Comparison of ENCODE assay signal across 19 mouse cellular contexts in the genomic region with DNA sequence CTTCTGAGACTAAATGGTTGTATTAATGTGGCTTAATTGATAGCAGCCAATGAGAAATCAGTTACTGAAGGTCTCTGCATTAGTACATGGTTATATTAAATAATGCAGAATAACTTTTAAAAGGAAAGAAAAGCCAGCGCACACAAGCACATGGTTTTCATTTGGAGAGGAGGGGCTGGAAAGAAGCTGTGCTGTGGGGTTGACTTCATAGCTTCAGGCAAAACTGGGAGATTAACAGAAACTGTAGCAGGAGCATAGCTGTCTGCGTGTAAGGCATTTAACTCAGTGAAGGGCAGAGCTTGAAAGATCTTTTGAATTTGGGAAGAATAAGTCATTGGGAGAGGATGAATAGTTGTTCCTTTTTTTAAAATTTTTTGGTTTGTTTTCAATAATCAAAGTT.
DNase-seq lines count a peak whose midpoint lies in the region; ATAC-seq and TF ChIP-seq lines count a peak whose summit lies in the region.
"Had no signal": no experiment of that assay in that cellular context is flagged by ENCODE, and none has a peak within 500 bp of the region (broad histone marks: within the 10 kb centered on the region; RNA-seq: fewer than 3 reads in every experiment).

No protein-coding gene starts in this region.

- no peaks in the 10 kb centered on the region for H3K27me3 ChIP-seq in embryonic facial prominence, embryonic 12.5 days
- no peaks in the 10 kb centered on the region for H3K27me3 ChIP-seq in liver, embryonic 14.5 days (ENCODE audit: control insufficient read depth, insufficient read depth, low read length)
- no peaks in the 10 kb centered on the region for H3K27me3 ChIP-seq in hindbrain, embryonic 14.5 days (ENCODE audit: control insufficient read depth, insufficient read depth, low read length)
- H3K27me3 ChIP-seq in kidney, adult 2 months (replicated peaks; ENCODE audit: control insufficient read depth, insufficient read depth, low read length): no peaks in the 10 kb centered on the region
- H3K27me3 ChIP-seq: heart, embryonic 15.5 days; hindbrain, embryonic 13.5 days; limb, embryonic 15.5 days; neural tube, embryonic 15.5 days; stomach, embryonic 15.5 days had no signal

- no peaks in the 10 kb centered on the region for H3K36me3 ChIP-seq in embryonic facial prominence, embryonic 12.5 days
- H3K36me3 ChIP-seq in liver, embryonic 14.5 days (replicated peaks; ENCODE audit: control insufficient read depth, insufficient read depth, low read depth): no peaks in the 10 kb centered on the region
- H3K36me3 ChIP-seq in hindbrain, embryonic 14.5 days (replicated peaks; ENCODE audit: control insufficient read depth, insufficient read depth): no peaks in the 10 kb centered on the region
- no peaks in the 10 kb centered on the region for H3K36me3 ChIP-seq in kidney, adult 2 months (ENCODE audit: control insufficient read depth, insufficient read depth, low read length)
- H3K36me3 ChIP-seq: heart, embryonic 15.5 days; hindbrain, embryonic 13.5 days; limb, embryonic 15.5 days; neural tube, embryonic 15.5 days; stomach, embryonic 15.5 days had no signal

- TF ChIP-seq CTCF in liver, embryonic 14.5 days (IDR thresholded peaks at IDR 0.05; ENCODE audit: low read depth): no peak
- TF ChIP-seq CTCF in kidney, adult 2 months (conservative IDR thresholded peaks at IDR 0.05; ENCODE audit: insufficient read depth, insufficient read length, low read depth, low read length): no peak

- peak overlapping the region; percentile 42; the same call in 1 of the 2 replicates for H3K27ac ChIP-seq in embryonic facial prominence, embryonic 12.5 days
- H3K27ac ChIP-seq in liver, embryonic 14.5 days: peak overlapping the region; percentile 46
- no peak overlapping the region for H3K27ac ChIP-seq in hindbrain, embryonic 14.5 days
- no peak overlapping the region for H3K27ac ChIP-seq in kidney, adult 2 months (ENCODE audit: insufficient read depth, low read depth, low read length)
- H3K27ac ChIP-seq: heart, embryonic 15.5 days; hindbrain, embryonic 13.5 days; limb, embryonic 15.5 days; macrophage; neural tube, embryonic 15.5 days; stomach, embryonic 15.5 days had no signal

- H3K4me3 ChIP-seq in embryonic facial prominence, embryonic 12.5 days: no peak overlapping the region
- H3K4me3 ChIP-seq in liver, embryonic 14.5 days (ENCODE audit: insufficient read depth in 1 of 2, low read depth in 2 of 2, low read length in 2 of 2): no peak overlapping the region
- no peak overlapping the region for H3K4me3 ChIP-seq in hindbrain, embryonic 14.5 days (replicated peaks; ENCODE audit: low read length)
- H3K4me3 ChIP-seq in kidney, adult 2 months (ENCODE audit: insufficient read depth, low read depth, low read length): no peak overlapping the region
- H3K4me3 ChIP-seq: heart, embryonic 15.5 days; hindbrain, embryonic 13.5 days; limb, embryonic 15.5 days; neural tube, embryonic 15.5 days; stomach, embryonic 15.5 days had no signal

- 0 out of 2 replicates have a peak overlapping the region, but pooled peaks have one; percentile 5 for H3K4me2 ChIP-seq in embryonic facial prominence, embryonic 12.5 days (replicated peaks)
- no peak overlapping the region; the same call in 1 of the 2 replicates for H3K4me2 ChIP-seq in liver, embryonic 14.5 days (ENCODE audit: low read depth)
- no peak overlapping the region for H3K4me2 ChIP-seq in hindbrain, embryonic 14.5 days (replicated peaks)
- H3K4me2 ChIP-seq: heart, embryonic 15.5 days; hindbrain, embryonic 13.5 days; limb, embryonic 15.5 days; neural tube, embryonic 15.5 days; stomach, embryonic 15.5 days had no signal

- TF ChIP-seq EP300 in liver, embryonic 14.5 days (IDR thresholded peaks at IDR 0.05; ENCODE audit: low read depth): no peak

- no peak for TF ChIP-seq POLR2A in kidney, adult 2 months (IDR thresholded peaks at IDR 0.05; ENCODE audit: low read depth, low read length)

- H3K9ac ChIP-seq in embryonic facial prominence, embryonic 12.5 days: no peak overlapping the region
- H3K9ac ChIP-seq in liver, embryonic 14.5 days (replicated peaks): no peak overlapping the region
- H3K9ac ChIP-seq in hindbrain, embryonic 14.5 days: no peak overlapping the region
- H3K9ac ChIP-seq: heart, embryonic 15.5 days; hindbrain, embryonic 13.5 days; limb, embryonic 15.5 days; neural tube, embryonic 15.5 days; stomach, embryonic 15.5 days had no signal

- peaks cover 3% of the 10 kb centered on the region; the same call in 1 of the 2 replicates for H3K4me1 ChIP-seq in embryonic facial prominence, embryonic 12.5 days
- peaks cover 16 to 33% of the 10 kb centered on the region in 2 experiments for H3K4me1 ChIP-seq in liver, embryonic 14.5 days (replicated peaks; ENCODE audit: control insufficient read depth in 2 of 2, insufficient read depth in 2 of 2, low read length in 1 of 2)
- no peaks in the 10 kb centered on the region for H3K4me1 ChIP-seq in hindbrain, embryonic 14.5 days (replicated peaks; ENCODE audit: control insufficient read depth, insufficient read depth, low read length)
- no peaks in the 10 kb centered on the region for H3K4me1 ChIP-seq in kidney, adult 2 months (ENCODE audit: control insufficient read depth, insufficient read depth, low read length)
- H3K4me1 ChIP-seq: heart, embryonic 15.5 days; hindbrain, embryonic 13.5 days; limb, embryonic 15.5 days; neural tube, embryonic 15.5 days; stomach, embryonic 15.5 days had no signal

- ATAC-seq in embryonic facial prominence, embryonic 12.5 days (ENCODE audit: insufficient number of reproducible peaks, insufficient read depth, low FRiP score, low TSS enrichment): no peak
- ATAC-seq in liver, embryonic 14.5 days (ENCODE audit: insufficient read depth): no peak
- no peak for ATAC-seq in hindbrain, embryonic 14.5 days (ENCODE audit: low FRiP score)

- no peaks in the 10 kb centered on the region for H3K9me3 ChIP-seq in embryonic facial prominence, embryonic 12.5 days
- H3K9me3 ChIP-seq in liver, embryonic 14.5 days (ENCODE audit: control insufficient read depth, low read length): no peaks in the 10 kb centered on the region
- no peaks in the 10 kb centered on the region for H3K9me3 ChIP-seq in hindbrain, embryonic 14.5 days (ENCODE audit: control insufficient read depth, low read length)
- H3K9me3 ChIP-seq: heart, embryonic 15.5 days; hindbrain, embryonic 13.5 days; limb, embryonic 15.5 days; neural tube, embryonic 15.5 days; stomach, embryonic 15.5 days had no signal

- 22% methylated on average over 2 of the region's 2 CpGs for WGBS in embryonic facial prominence, embryonic 12.5 days
- WGBS in liver, embryonic 14.5 days (ENCODE audit: insufficient replicate concordance): 75% methylated on average over 2 of the region's 2 CpGs
- 72% methylated on average over 2 of the region's 2 CpGs for WGBS in hindbrain, embryonic 14.5 days
- 91% methylated on average over 2 of the region's 2 CpGs for WGBS in kidney, adult 2 months

- peak; percentile 60 for DNase-seq in 3T3-L1 (ENCODE audit: low read depth, low spot score)
- peak; percentile 57 for DNase-seq in NIH3T3 (ENCODE audit: low read depth)
- no peak for DNase-seq in liver, embryonic 14.5 days (ENCODE audit: low read depth in 3 of 3, low spot score in 3 of 3)
- DNase-seq in hindbrain, embryonic 14.5 days (ENCODE audit: low spot score): no peak
- no peak for DNase-seq in kidney, adult 9 months
- DNase-seq in kidney, adult 2 months: no peak
- DNase-seq: adrenal gland, postnatal 14 days; cerebellum, adult 8-10 months; heart, postnatal 36 days; kidney, postnatal 36 days; layer of hippocampus, postnatal 36 days; thymus, postnatal 25 days had no signal

Comparison
In these comparisons a context has a peak if more than half of its experiments do, and no peak if none do; other contexts are left out.
1. DNase-seq: peak in 3T3-L1 (single experiment) and NIH3T3 (single experiment); none in liver, embryonic 14.5 days (0 of 3), hindbrain, embryonic 14.5 days (single experiment), kidney, adult 9 months (single experiment) and kidney, adult 2 months (single experiment).
2. H3K27ac ChIP-seq: peak in embryonic facial prominence, embryonic 12.5 days (single experiment) and liver, embryonic 14.5 days (single experiment); none in hindbrain, embryonic 14.5 days (single experiment) and kidney, adult 2 months (single experiment).